Mouse (Mus musculus): Measurements from ENCODE around the gene Ttk.

DNA sequence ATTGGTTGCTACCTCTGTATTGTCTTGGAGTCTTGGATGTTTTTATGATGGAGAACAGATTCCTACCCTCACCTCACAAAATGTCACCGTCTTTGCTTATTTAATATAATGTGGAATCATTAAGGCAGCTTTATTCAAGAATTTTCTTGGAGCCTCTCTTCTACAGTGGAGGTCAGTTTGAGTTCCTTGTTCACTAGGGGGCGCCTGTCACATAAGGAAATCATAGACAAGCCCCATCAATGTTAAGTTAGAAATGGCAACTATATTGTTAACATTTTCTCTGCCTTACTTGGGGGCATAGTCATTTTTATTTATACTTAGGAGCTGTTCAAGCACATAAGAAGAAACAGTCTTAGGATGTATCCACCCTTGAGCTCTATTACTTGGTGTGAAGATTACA is 26.9 kb upstream of the Ttk start:
- TF ChIP-seq GATA1 (IDR thresholded peaks at IDR 0.05; ENCODE audit: borderline replicate concordance, low read length) (no peak), FLI1 (IDR thresholded peaks at IDR 0.05; ENCODE audit: low read length) (no peak)
